Mouse (Mus musculus): Measurements from ENCODE around the gene G6pc3.

Gene G6pc3

DNA sequence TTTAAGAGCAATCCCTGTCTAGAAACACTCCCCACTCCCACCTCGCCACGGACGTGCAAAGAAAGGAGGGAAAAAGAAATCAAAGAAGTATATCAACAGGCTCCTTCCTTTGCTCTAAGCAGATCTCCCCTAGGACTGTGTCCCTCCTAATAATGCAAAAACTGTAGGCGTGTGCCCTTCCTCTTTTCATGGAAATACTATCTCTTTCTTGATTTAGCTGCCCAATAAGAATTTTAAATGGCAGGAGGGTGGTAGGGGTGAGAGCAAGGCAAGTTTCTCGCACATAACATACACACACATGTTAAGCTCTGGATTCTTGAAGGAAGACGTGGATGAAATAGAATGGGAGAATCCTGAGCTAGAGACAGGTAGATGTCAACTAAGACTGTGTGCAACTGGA is 440 bp upstream of the G6pc3 start:
- DNase-seq, result no peak

DNA sequence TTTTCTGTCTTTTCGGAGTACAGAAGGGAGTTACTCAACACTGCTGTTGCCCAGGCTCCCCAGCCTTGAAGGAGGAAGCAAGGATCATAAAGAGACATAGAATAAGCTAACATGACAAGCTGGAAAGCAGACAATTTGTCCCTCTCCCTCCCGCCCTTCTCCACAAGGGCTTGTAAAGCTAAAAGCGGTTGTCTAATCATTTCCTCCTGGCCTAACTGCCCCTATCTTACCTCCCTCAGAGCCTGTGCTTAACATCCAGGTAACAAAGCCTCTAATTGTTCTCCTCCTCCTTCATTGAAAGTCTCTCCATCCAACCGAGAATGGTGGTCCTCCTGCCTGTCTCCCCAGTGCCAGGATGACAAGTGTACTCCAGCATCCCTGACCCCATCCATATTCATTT is 1.4 kb downstream of the G6pc3 start:
- no peak for DNase-seq

DNA sequence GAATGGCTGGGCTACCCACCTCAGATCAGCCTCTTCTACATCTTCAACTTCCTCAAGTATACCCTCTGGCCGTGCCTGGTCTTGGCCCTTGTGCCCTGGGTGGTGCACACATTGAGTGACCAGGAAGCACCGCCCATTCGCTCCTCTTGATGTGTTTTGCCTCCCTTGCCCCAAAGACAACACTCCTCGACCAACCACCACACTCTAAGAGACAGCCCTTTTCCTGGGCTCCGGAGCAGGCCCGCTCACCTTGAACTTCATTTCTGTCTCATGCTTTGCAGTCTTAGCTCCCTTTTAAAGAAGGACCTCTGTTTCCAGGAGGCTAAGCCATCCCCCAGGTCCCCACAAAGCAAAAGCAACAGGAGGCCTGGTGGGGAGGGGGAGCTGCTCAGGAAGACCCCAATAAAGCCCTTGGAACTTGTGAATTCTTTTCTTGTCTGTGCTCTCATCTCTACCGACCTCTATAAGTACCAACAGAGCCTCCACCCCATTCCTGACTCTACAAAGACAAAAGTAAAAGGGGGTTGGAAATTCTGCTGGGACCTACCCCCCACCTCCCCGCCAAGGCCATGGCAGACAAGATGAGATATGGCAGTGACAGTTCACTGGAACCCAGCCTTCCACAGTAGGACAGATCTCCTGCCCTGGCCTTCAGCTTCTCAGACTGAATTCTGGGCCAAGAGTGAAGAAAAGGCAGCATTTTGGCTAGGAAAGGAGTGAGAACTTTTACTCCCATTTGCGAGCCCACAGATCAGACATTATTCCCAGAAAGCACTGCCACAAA is 4.4 kb downstream of the G6pc3 start:
- no peak for DNase-seq

DNA sequence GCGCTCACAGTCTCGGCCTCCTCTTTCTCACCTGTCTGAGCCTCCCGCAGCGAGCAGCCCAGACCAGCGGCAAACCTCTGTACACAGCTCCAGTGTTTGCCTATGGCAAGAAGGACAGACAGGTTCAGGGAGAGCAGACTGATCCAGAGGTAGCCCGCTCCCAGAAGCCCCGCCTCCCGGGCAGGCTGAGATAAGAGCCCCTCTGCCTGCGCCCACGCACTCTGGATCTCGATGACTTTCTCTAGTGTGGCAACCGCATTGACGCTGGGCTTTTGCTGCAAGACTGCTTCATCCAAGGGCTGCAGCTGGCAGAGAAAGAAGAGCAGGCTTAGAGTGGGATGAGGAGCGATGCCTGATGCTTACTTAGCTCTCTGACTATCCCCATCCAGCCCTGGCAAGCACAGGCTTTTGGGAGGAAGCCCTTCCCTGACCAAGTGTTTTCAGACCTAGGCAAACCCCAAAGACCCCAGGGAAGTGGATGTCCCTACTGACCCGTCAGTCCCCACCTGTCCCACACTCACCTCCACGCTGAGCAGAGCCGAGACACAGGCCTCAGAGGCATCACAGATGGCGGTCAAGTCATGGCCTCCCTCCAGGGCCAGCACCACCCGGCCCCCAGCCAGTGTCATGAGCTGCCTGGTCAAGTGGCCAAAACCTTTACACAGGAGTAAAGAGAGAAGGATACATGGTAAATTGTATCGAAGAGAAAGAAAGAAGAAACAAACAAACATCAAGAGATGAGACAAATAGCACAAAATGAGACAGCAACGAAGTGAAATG is 6.8 kb downstream of the G6pc3 start:
- DNase-seq, result no peak

DNA sequence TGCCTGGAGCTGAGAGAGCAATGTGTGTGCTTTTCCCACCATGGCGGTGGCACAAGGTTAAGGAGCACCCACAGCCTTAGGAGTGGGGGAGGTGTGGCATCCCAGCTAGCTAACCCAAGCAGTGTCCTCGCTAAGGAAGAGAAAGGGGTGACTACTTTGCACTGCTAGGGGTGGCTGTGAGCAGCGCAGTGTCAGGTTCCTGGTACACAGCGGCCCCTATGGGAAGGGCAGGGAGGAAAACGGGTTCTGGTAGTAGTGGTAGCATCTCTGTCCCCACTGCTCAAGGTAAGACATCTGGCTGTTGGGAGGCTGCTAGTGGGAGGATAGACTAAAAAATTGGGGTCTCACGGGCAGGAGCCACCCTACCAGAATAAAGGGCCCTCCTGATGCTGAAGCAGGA is 8.8 kb downstream of the G6pc3 start:
- DNase-seq, result no peak

DNA sequence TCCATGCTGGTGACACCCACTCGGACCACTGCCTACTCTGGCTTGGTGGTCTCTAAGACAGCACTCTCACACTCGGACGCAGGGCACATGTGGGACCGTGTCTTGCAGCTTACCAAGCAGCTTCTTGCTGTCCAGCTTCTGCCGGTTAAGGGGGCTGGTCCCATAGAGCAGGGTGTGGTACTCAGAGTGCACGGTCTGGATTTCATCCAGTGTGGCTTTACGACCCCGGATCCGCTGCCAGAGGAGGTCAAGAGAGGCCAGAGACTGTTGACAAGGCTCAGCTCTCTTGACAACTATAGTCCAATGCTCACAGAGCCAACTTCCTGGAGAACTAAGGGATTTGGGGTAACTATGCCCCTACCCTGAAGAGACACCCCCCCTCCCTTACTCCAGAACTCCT is 10.4 kb downstream of the G6pc3 start:
- DNase-seq, result no peak

DNA sequence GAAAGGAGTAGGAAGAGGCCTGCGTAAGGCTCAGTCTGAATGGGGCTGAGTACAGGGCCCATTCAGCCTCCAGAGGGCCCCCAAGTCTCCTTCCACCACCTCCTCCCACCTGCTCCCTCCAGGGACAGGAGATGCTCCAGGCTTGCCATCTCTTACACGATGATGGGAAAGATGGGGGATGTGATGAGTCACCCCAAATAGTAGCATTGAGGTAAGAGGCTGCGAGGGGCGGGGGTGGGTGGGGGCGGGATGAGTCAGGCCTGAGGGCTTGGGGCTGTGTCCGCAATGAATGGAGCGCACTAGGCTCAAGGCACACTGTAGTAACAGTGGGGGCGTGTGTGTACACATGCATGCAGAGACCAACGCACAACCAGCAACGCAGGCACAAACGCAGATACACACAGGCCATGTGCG is 12.0 kb downstream of the G6pc3 start:
- DNase-seq, result no peak

DNA sequence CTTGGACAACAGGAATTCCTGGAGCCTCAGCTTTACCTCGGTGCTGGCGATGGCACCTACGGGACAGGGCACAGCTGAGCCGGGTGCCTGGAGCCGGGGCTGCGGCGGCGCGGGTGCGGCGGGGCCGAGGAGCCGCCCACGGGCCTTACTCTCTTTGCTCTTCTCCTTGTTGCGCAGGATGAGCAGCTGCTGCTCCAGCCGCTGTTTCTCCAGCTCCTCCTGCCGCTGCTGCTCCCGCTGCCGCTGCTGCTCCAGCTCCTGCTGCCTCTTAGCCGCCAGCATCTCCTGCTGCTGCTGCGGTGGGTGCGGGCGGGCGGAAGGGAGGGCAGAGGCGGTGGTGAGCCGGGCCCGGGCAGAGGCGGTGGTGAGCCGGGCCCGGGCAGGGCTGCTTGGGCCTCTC is 17.1 kb downstream of the G6pc3 start:
- DNase-seq, result no peak

DNA sequence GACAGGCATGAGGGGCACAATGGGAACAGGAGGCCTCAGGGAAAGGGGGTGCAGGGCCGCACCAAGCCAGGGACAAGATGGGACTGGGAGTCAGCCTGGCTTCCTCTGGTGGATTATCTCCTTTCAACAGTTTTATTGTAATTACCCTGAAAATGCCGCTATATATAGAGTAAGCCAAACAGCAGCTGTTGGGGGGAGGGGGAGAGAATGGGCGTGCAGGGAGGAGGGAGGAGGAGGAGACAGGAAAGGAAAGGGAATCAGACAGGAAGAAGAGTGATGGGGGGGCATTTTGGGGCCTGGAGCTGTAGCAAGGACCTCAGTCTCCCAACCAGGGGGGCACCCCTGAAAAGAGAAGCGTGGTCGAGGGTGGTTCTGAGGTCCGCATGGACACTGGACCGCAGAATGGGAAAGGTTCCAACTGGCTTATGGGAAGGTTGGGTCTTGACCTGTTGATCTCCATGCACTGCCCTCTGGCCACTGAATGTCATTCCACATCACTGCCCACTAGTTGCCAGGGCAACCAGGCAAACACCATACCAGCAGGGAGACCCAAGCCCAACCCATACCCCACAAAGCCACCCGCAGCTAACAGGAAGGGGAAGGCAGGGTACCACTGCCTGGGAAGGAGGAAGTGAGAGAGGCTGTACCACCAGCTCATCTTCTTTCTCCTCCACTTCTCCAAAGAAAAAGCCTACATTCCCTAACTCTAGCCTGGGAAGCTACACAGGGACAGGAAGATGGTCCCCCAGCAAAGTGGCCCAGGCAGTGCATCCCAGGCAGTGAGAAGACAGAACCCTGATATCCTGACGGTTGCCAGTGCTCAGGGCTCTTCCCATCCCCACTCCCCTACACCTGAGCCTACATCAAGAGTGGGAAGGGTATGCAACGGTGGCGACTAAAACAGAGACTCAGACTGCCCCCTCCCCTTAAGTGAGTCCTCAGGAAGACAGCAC is 18.7 kb downstream of the G6pc3 start:
- peak; percentile 61 for DNase-seq

DNA sequence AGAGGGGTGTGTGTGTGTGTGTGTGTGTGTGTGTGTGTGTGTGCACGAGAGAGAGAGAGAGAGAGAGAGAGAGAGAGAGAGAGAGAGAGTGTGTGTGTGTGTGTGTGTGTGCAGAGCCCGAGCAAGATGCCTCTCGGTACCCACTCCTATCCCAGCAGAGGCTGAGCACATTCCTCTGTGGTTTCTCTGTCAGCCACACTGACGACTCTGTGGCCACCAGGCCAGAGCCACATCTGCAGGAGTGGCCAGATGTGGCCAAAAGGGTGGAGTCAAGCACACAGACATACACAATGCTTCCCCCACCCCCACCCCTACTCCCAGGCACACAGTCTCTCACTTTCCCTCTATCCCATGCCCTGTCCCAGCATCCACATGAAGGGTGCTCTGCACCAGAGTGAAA is 19.4 kb downstream of the G6pc3 start:
- no peak for DNase-seq

DNA sequence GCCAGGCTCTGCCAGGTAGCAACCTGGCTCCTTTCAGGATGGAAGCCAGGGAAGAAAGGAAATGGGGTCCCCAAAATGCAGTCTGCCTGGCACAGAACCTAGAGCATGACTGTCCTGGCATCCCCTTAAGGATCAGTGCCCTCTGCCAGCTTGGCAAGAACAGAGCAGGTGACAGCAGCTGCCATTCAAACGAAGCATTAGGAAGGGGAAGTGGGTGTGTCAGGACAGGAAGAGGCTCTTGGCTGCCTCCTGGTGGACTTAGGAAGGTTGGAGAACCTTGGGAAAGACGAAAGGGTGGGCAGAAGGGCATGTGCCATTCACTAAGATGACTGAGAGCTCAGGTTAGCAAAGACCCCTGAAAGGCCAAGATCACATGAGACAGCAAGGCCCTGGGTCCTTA is 20.3 kb downstream of the G6pc3 start:
- DNase-seq, result no peak

DNA sequence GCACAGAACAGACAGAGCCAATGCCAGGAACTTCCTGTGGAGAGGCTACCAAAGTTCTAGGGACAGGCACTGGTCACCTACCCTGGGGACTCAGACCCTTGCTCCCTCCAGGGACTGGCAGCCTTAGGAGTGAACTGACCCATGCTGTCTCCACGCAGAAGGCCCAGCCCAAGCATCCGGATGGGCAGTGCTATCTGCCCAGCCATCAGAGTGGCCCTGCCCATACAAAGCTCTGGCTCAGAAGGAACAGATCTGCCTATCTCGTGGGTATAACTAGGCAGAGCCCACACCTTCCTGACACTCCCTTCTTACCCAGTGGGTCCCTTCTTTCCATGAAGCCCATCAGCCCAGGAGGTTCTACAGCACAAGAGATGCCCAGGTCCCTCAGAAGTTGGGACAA is 20.8 kb downstream of the G6pc3 start:
- DNase-seq, result no peak

DNA sequence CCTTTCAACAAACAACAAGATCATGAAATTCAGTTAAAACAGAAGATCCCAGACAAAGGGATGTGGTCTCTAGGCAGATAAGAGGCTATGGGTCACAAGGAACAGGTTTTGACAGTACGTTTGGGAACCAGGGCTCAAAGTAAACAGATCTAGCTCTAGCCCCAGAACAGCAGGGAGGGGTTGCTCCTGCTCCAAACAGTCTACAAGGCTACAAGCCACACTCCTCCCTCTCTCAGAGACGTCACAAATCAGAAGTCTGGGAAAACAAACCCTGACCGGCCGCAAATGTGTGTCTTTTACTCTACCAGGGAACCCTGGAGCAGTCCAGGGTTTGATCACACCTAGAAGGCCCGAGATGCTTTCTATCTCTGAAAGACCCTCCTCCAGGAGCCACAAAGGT is 21.6 kb downstream of the G6pc3 start:
- no peak for DNase-seq

DNA sequence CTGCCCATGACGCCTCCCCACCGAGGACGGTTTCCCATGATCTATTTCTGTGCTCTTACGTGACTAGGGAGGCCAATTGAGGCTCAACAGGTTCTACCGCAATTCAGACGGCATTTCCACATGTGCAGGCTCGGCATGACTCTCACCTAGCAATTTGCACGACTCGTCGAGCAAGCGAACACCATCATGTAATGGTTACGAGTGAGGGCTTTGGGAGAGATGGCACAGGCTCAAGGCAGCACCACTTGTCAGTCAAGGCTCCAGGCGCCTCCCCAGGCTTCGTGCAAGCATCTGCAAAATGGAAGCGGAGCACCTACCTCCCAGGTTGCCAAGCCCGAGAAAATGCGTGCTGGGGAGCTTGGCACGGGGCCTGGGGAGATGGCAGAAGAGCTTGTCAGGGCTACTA is 22.5 kb downstream of the G6pc3 start:
- DNase-seq, result no peak

DNA sequence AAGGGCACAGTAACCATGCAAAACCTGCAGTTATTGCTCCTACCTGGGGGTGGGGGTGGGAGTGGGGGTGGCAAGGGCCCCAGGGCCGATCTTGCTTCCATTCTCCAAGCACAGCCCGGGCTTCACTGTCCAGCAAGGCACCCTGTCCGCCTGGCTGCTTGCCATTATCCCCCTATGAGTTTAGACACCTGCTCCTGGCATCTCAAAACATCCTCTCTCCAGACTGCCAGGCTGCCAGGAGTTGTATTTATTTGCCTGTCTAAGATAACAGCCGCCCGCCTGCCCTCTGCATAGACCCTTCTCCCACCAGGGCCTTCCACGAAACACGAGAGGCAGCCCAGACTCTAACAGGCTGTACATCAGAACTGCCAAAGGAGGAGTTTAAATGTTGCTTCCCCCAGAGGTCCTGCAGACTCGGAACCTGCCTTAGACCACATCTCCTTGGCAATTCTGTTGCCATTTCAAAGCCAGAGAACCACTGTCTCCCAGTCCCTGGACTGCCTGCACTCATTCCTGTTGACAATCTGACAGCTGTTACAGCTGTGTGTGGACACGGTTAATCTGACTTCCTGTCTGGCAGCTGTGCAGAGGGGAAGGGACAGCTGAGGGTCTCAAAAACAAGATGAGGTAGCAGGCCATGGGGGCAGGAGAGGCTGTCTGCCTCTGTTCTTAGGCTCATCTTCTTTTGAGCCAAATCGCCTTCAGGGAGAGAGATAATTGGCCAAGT is 25.2 kb downstream of the G6pc3 start:
- DNase-seq, result no peak

DNA sequence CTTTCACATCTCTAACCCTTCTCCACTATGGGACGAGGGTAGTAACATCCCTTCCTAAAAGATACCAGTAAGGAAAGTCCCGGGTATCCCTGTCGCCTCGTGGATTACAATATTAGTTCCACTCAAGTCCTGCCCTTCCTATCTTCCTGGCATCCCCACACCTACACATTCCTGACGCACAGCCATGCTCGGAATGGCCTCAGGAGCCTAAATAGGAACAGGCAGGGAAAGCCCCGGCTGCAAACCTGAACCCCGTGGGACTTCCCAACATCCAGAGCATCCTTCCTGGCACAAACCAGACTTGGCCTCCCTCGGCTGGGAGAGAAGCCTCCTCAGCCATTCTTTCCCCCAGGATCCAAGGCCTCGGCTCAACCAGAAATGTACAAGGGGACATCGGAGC is 26.1 kb downstream of the G6pc3 start:
- DNase-seq, result no peak

DNA sequence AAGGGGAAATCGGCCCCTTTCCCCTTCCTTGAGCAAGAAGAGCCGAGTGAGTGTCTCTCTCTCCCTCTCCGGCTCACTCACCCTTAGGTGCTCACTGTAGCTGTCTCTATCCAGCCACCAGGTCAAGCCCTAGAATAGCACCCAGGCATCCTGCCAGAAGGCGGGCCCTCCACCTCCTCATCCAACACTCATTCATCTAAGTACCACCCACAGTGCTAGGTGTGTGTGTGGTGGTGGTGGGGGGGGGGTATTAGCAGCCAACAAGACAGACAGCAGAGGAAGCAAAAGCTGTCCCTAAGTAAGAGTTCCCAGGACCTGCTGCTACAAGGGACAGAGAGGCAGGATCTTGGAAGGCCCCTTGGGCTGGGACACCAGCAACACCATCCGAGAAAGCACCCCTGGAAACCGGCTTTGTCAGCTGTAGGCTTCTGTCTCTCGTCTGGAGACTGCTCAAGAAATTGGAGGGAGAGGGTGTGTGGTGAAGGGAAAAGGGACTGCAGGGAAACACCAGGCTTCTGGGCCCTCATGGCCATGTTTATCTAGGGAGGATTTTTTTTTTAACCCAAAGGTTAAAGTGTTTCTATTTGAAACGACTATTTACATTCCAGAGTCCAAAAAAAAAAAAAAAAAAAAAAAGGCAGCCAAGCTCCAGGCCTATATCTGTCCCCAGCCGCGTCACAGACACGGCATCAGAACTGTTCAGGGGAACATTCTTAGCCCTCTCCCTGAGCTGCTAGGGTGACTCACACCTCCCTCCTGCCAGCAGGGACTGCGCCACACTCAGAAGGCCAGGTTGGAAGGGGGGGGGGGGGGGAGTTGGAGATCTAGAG is 26.9 kb downstream of the G6pc3 start:
- no peak for DNase-seq

DNA sequence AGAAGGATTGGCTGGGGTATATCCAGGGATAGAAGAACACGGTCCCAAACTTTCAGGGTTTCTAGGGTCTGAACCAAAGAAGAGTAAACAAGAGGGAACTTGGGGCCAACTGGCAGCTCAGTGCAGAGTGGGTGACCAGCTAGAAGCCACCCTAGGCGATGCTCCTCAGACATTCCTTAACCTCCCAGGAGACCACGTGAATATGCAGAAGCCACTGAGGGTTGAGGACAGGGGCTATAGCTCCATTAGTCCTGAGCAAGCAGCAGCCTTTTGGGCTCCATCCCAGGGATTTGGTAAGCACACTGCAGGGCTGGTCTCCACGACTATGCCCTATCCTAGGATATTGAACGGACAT is 27.4 kb downstream of the G6pc3 start:
- DNase-seq, result no peak

DNA sequence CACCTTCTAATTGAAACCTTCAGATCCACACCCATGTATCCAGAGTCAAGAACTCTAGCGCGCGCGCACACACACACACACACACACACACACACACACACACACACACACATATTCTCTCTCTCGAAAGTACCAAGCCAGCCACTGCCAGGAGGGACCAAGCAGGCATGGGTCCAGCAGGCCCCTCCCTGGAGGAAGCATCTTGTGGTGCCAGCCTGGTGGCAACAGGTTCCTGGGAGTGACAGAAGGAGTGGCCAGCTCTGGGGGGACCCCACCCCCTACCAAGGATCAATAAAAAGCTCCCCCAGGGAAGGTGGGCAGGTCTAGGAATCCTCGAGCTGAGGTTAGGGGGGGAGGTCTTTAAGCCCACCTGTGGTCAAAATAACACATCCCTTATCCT is 28.0 kb downstream of the G6pc3 start:
- no peak for DNase-seq

DNA sequence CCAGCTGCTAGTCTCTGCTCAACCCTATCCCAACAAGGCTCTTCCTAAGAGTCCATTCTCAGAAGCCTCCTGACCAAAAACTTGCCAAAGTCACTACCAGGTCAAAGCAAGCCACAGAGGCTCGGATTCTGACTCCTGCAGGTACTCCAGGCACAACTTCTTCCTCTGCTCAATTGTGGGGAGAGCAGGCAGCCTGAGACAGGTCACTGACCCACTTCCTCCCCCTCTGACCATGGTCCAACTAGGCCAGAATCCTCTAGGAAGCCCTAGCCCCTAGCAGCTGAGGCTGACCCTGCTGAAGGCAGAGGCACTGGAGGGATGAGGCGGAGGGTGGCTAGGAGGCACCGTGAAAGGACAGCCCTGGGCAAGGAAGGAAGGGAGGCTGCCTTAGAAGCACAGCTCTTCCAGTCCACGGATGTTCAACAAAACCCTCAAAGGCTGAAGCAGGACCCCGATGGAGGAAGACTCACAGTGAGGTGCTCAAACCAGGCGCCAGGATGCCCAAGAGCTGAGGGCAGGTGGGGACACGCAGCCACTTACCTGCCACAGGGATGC is 28.5 kb downstream of the G6pc3 start:
- no peak for DNase-seq

DNA sequence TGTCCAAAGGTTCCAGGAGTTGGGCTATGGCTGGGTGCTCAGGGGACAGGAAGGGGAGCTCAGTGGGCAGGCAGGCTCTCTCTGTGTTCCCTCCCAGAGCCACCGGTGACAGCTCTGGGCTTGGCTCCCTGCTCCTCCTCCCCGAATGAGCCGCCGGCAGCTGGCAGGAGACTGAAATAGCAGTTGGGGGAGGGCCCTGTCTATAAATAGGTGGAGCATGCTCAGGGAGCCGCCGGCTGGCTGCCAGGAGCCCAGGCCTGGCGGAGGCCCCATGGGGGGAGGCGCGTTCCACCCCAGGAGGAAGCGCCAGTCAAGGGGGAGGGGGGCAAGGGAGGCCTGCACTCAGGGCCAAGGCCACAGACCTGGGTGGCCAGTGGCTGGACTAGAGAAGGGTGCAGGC is 29.4 kb downstream of the G6pc3 start:
- peak; percentile 90 for DNase-seq

Measured in embryo, embryonic 11 days (tissue).